Mouse (Mus musculus): ENCODE data around the gene Fam47e. TPM values are rescaled to one million over a fixed set of nuclear protein-coding genes. Genes with fewer than 3 reads are reported as not detected.
"Not testable (repeated sequence)": the region's sequence is repeated elsewhere in the genome, so short reads cannot be mapped to it uniquely, and the experiment has no call there.

Gene Fam47e
- 0.43 and 0.77 TPM in 2 replicates for polyA plus RNA-seq (2015; fragmentation: Nextera tagmentation; extraction: Ambion mirVana)

GRCm38 (mm10) chr5:92554891-92555511 is at the start of gene Fam47e:
TSS of gene Fam47e (plus strand) at chr5:92555069.
- no peaks in the 10 kb centered on the region for H3K27me3 ChIP-seq (replicated peaks; ENCODE audit: control insufficient read depth, insufficient read depth, low read length)
- no peak within 1 kb of the TSS for H3K9ac ChIP-seq (replicated peaks; ENCODE audit: low read depth, low read length)
- H3K4me2 ChIP-seq (ENCODE audit: low read length) = no peak within 1 kb of the TSS; the same call in 1 of the 2 replicates
- no peaks in the 10 kb centered on the region for H3K36me3 ChIP-seq (ENCODE audit: control insufficient read depth, insufficient read depth)
- WGBS = 69% methylated on average over 16 of the region's 16 CpGs
- H3K4me1 ChIP-seq (replicated peaks; ENCODE audit: control insufficient read depth, insufficient read depth, low read length) = no peaks in the 10 kb centered on the region
- no peak within 1 kb of the TSS for H3K27ac ChIP-seq (ENCODE audit: low read length)
- peak; percentile 82 for ATAC-seq
- no peak within 1 kb of the TSS for H3K4me3 ChIP-seq (replicated peaks; ENCODE audit: low read length)
- H3K9me3 ChIP-seq (ENCODE audit: control insufficient read depth, low read length) = no peaks in the 10 kb centered on the region

DNA sequence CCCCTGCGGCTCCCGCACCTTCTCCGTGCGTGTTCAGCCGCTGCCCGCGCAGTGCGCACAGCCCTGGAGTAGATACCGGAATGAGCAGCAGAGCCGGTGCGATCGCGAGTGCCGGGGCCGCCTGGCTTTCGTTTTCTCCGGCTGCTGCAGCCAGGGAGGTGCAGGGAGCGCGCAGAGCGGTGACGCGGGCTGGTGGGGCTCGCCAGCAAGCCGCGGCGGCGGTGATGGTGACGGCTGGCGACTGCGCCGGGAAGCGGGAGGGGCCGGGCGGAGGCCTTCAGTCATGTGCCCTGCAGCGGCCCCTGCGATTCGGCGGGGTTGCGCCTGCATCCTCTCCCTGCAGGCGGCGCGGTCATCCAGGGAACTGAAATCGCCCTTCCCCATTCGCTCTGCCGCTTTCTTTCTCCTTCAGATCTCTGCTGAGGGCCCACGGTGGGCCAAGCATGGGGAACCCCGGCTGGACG is 49.4 kb upstream of the Fam47e start:
- H3K27me3 ChIP-seq (replicated peaks; ENCODE audit: control insufficient read depth, insufficient read depth, low read length) = no peaks in the 10 kb centered on the region
- H3K4me2 ChIP-seq (ENCODE audit: low read length) = peak overlapping the region; percentile 90
- peak overlapping the region; percentile 96 for H3K9ac ChIP-seq (replicated peaks; ENCODE audit: low read depth, low read length)
- ATAC-seq = peak; percentile 97
- peaks cover 23% of the 10 kb centered on the region for H3K4me1 ChIP-seq (replicated peaks; ENCODE audit: control insufficient read depth, insufficient read depth, low read length)
- peak overlapping the region; percentile 99 for H3K27ac ChIP-seq (ENCODE audit: low read length)
- peak overlapping the region; percentile 95 for H3K4me3 ChIP-seq (replicated peaks; ENCODE audit: low read length)
- H3K36me3 ChIP-seq (ENCODE audit: control insufficient read depth, insufficient read depth) = no peaks in the 10 kb centered on the region
- H3K9me3 ChIP-seq (ENCODE audit: control insufficient read depth, low read length) = no peaks in the 10 kb centered on the region
- 2% methylated on average over 48 of the region's 48 CpGs for WGBS

GRCm38 (mm10) chr5:92506301-92506729 is 48.6 kb upstream of the Fam47e start:
- peak overlapping the region; percentile 96 for H3K9ac ChIP-seq (replicated peaks; ENCODE audit: low read depth, low read length)
- no peak for ATAC-seq
- peak overlapping the region; percentile 95 for H3K4me3 ChIP-seq (replicated peaks; ENCODE audit: low read length)
- H3K36me3 ChIP-seq (ENCODE audit: control insufficient read depth, insufficient read depth) = no peaks in the 10 kb centered on the region
- no peaks in the 10 kb centered on the region for H3K9me3 ChIP-seq (ENCODE audit: control insufficient read depth, low read length)
- WGBS = 15% methylated on average over 4 of the region's 4 CpGs
- H3K4me2 ChIP-seq (ENCODE audit: low read length) = peak overlapping the region; percentile 90
- H3K27ac ChIP-seq (ENCODE audit: low read length) = peak overlapping the region; percentile 99
- H3K27me3 ChIP-seq (replicated peaks; ENCODE audit: control insufficient read depth, insufficient read depth, low read length) = no peaks in the 10 kb centered on the region
- H3K4me1 ChIP-seq (replicated peaks; ENCODE audit: control insufficient read depth, insufficient read depth, low read length) = peaks cover 23% of the 10 kb centered on the region

DNA sequence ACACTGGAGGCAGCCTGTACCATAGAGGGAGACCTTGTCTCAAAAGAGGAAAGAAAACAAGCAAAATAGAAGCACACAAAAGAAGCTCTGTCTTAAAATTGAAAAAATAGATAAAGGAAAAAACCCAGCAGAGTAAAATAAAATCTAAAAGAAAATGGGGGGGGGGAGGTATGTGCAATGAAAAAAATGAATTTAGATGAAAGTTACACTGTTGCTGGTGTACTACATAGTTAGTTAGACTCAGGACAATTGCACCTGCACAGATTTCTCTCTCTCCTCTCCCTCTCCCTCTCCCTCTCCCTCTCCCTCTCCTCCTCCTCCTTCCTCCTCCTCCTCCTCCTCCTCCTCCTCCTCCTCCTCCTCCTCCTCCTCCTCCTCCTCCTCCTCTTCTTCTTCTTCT is 48.1 kb upstream of the Fam47e start, which contains the start of gene Scarb2:
Gene Scarb2, minus strand, starts transcription at position 101 of the 400 bp plus-strand sequence.
- H3K9ac ChIP-seq (replicated peaks; ENCODE audit: low read depth, low read length) = peak within 1 kb of the TSS; percentile 96
- peak within 1 kb of the TSS; percentile 95 for H3K4me3 ChIP-seq (replicated peaks; ENCODE audit: low read length)
- no peak for ATAC-seq
- H3K27me3 ChIP-seq (replicated peaks; ENCODE audit: control insufficient read depth, insufficient read depth, low read length) = no peaks in the 10 kb centered on the region
- peak within 1 kb of the TSS; percentile 90 for H3K4me2 ChIP-seq (ENCODE audit: low read length)
- H3K27ac ChIP-seq (ENCODE audit: low read length) = peak within 1 kb of the TSS; percentile 99
- no peaks in the 10 kb centered on the region for H3K36me3 ChIP-seq (ENCODE audit: control insufficient read depth, insufficient read depth)
- no peaks in the 10 kb centered on the region for H3K9me3 ChIP-seq (ENCODE audit: control insufficient read depth, low read length)
- peaks cover 23% of the 10 kb centered on the region for H3K4me1 ChIP-seq (replicated peaks; ENCODE audit: control insufficient read depth, insufficient read depth, low read length)

DNA sequence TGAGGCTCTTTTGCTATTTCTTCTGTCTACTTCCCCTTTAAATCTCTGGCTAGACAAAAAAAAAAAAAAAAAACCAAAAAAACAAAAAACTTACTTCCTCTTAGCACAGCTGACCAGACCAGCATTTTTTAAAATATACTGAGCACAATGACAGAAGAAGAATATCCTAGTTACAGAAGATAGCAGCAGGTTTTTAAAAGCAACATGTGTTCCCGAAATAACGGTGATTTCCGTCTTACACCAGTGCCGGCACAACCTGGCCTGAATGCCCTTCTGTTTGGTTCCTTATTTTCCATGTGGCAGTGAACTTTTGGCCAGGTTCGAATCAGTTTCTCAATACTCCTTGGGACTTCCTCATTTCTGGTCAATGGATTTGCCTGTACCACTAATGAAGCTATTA is 46.0 kb upstream of the Fam47e start:
- 96% methylated on average over 5 of the region's 5 CpGs for WGBS
- no peak overlapping the region for H3K9ac ChIP-seq (replicated peaks; ENCODE audit: low read depth, low read length)
- ATAC-seq = no peak

DNA sequence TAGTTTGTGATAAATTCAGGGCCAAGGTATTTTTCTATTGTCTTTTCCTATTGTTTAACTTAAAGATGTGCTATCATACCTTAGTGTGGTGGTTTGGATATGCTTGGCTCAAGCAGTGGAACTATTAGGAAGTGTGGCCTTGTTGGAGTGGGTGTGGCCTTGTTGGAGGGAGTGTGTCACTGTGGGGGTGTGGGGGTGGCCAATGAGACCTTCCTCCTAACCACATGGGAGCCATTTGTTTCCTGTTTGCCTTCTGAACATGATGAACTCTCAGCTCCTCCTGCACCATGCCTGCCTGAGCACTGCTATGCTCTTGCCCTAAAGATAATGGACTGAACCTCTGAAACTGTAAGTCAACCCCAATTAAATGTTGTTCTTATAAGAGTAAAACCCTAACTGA is 43.6 kb upstream of the Fam47e start:
- H3K9me3 ChIP-seq (ENCODE audit: control insufficient read depth, low read length) = no peaks in the 10 kb centered on the region
- no peak overlapping the region for H3K4me3 ChIP-seq (replicated peaks; ENCODE audit: low read length)
- no peaks in the 10 kb centered on the region for H3K27me3 ChIP-seq (replicated peaks; ENCODE audit: control insufficient read depth, insufficient read depth, low read length)
- H3K4me2 ChIP-seq (ENCODE audit: low read length) = no peak overlapping the region
- peaks cover 3% of the 10 kb centered on the region for H3K4me1 ChIP-seq (replicated peaks; ENCODE audit: control insufficient read depth, insufficient read depth, low read length)
- no peak for ATAC-seq
- no peaks in the 10 kb centered on the region for H3K36me3 ChIP-seq (ENCODE audit: control insufficient read depth, insufficient read depth)
- H3K27ac ChIP-seq (ENCODE audit: low read length) = no peak overlapping the region
- no peak overlapping the region for H3K9ac ChIP-seq (replicated peaks; ENCODE audit: low read depth, low read length)

More for the DNA sequence above, 46.0 kb upstream of the Fam47e start:
- no peak overlapping the region for H3K4me2 ChIP-seq (ENCODE audit: low read length)
- no peaks in the 10 kb centered on the region for H3K36me3 ChIP-seq (ENCODE audit: control insufficient read depth, insufficient read depth)
- H3K27ac ChIP-seq (ENCODE audit: low read length) = no peak overlapping the region
- H3K9me3 ChIP-seq (ENCODE audit: control insufficient read depth, low read length) = no peaks in the 10 kb centered on the region
- H3K27me3 ChIP-seq (replicated peaks; ENCODE audit: control insufficient read depth, insufficient read depth, low read length) = no peaks in the 10 kb centered on the region
- no peak overlapping the region for H3K4me3 ChIP-seq (replicated peaks; ENCODE audit: low read length)
- H3K4me1 ChIP-seq (replicated peaks; ENCODE audit: control insufficient read depth, insufficient read depth, low read length) = peaks cover 11% of the 10 kb centered on the region

DNA sequence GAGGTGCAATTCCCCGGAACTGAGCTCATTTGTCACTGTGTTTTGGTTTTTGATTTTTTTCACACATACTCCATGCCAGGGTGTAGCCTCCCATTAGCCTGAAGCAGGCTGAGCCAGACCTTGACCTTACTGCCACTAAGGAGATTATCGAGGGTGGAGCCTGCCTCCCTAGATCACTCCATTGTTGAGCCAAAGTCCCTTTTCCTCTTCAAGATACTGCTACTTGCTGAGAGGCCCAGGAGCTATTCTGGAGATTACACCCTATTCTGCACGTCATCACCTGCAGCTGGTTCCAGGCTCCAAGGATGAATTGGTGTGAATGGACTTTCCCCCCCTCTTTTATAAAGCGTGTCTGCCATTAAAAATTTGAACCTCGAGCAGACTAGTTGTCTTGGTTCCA is 42.8 kb upstream of the Fam47e start:
- Histone ChIP-seq H3K9me3 (ENCODE audit: control insufficient read depth, low read length) (no peaks in the 10 kb centered on the region), H3K36me3 (ENCODE audit: control insufficient read depth, insufficient read depth) (no peaks in the 10 kb centered on the region), H3K9ac (replicated peaks; ENCODE audit: low read depth, low read length) (no peak overlapping the region), H3K4me2 (ENCODE audit: low read length) (no peak overlapping the region), H3K4me1 (replicated peaks; ENCODE audit: control insufficient read depth, insufficient read depth, low read length) (no peaks in the 10 kb centered on the region), H3K27ac (ENCODE audit: low read length) (no peak overlapping the region), H3K27me3 (replicated peaks; ENCODE audit: control insufficient read depth, insufficient read depth, low read length) (no peaks in the 10 kb centered on the region), H3K4me3 (replicated peaks; ENCODE audit: low read length) (no peak overlapping the region)
- ATAC-seq = no peak
- WGBS = 92% methylated on average over 5 of the region's 5 CpGs

DNA sequence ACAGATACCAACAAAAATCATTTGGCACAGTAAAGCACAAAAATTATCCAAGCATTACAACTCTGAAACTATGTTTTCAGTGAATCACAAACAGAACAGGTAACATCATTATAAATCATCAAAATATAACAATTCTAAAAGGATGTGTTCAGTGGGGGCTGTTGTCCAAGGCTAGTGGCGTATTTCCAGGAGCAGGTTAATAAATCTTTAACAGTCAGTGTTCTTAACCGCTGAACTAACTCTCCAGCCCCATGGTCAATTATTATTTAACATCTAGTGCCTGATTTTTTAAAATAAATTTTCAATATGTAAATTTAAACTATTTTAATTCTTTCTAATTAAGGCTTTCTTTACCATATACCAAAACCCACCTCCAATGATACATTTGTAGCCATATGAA is 33.7 kb upstream of the Fam47e start:
- not testable (repeated sequence) for H3K9ac ChIP-seq (replicated peaks; ENCODE audit: low read depth, low read length); H3K27me3 ChIP-seq (replicated peaks; ENCODE audit: control insufficient read depth, insufficient read depth, low read length); H3K36me3 ChIP-seq (ENCODE audit: control insufficient read depth, insufficient read depth); H3K27ac ChIP-seq (ENCODE audit: low read length); H3K4me3 ChIP-seq (replicated peaks; ENCODE audit: low read length); H3K4me2 ChIP-seq (ENCODE audit: low read length); H3K9me3 ChIP-seq (ENCODE audit: control insufficient read depth, low read length); H3K4me1 ChIP-seq (replicated peaks; ENCODE audit: control insufficient read depth, insufficient read depth, low read length); ATAC-seq
- 85% methylated on average over 2 of the region's 2 CpGs for WGBS

DNA sequence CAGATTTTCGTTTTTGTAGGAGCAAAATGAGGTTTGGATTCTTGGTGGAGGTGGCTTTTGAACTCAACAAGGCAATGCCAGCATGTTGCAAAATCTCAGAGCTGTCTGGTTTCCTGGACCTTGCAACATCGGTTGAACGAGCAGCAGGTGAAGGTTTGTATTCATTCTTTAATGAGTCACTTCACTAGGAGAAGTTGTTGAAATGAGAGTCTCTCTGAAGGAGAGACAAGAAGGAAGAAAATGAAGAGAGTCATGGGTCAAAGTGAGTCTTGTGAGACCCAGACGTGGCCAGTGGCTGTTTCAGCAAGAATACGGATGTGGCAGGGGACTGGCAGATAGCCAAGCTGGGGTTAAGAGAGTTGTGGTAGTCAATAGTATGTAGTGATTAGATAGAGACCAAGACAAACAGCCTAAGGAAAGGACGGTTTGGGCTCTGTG is 30.0 kb upstream of the Fam47e start:
- no peaks in the 10 kb centered on the region for H3K27me3 ChIP-seq (replicated peaks; ENCODE audit: control insufficient read depth, insufficient read depth, low read length)
- ATAC-seq = no peak
- no peaks in the 10 kb centered on the region for H3K4me1 ChIP-seq (replicated peaks; ENCODE audit: control insufficient read depth, insufficient read depth, low read length)
- no peaks in the 10 kb centered on the region for H3K36me3 ChIP-seq (ENCODE audit: control insufficient read depth, insufficient read depth)
- no peak overlapping the region for H3K27ac ChIP-seq (ENCODE audit: low read length)
- H3K9ac ChIP-seq (replicated peaks; ENCODE audit: low read depth, low read length) = no peak overlapping the region
- H3K4me3 ChIP-seq (replicated peaks; ENCODE audit: low read length) = no peak overlapping the region
- 71% methylated on average over 6 of the region's 6 CpGs for WGBS
- H3K4me2 ChIP-seq (ENCODE audit: low read length) = no peak overlapping the region
- H3K9me3 ChIP-seq (ENCODE audit: control insufficient read depth, low read length) = no peaks in the 10 kb centered on the region
